26 mouse cellular contexts compared by ENCODE assay signal in the genomic region with DNA sequence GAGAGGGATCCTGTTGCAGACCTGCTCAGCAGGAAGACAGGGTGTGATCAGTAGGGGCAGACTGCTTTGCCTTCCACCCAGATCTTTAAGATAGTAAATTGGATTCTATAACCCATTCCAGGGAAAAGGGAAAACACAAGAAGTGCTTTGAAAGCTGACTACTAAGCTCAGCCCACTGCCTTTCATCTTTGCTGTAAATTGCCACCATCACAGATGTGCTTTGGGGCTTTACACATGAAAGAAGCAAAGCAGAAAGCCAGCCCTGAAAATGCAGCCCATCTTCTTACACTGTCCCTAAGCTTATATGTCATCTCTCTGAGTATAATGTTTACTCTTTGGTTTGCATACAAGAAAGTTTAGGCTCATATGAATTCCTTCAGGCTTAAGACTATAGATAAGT.
"Had no signal": no experiment of that assay in that cellular context is flagged by ENCODE, and none has a peak within 500 bp of the region (broad histone marks: within the 10 kb centered on the region; RNA-seq: fewer than 3 reads in every experiment).

No protein-coding gene starts in this region.

- H3K4me1 ChIP-seq: heart, embryonic 10.5 days; heart, embryonic 12.5 days; hindbrain, embryonic 10.5 days; hindbrain, embryonic 12.5 days; intestine, embryonic 15.5 days; limb, embryonic 10.5 days; limb, embryonic 12.5 days had no signal

- H3K36me3 ChIP-seq: heart, embryonic 10.5 days; heart, embryonic 12.5 days; hindbrain, embryonic 10.5 days; hindbrain, embryonic 12.5 days; intestine, embryonic 15.5 days; limb, embryonic 10.5 days; limb, embryonic 12.5 days had no signal

- DNase-seq: gastrocnemius, adult 2 months; gastrocnemius, postnatal 10 days; gastrocnemius, postnatal 25 days; heart, adult 18-20 months; heart, postnatal 10 days; heart, postnatal 4 days; kidney, adult 18-20 months; kidney, adult 8-10 months; kidney, postnatal 10 days; kidney, postnatal 25 days; kidney, postnatal 4 days; liver had no signal

- H3K4me2 ChIP-seq: heart, embryonic 12.5 days; hindbrain, embryonic 12.5 days; hindbrain, embryonic 14.5 days; intestine, embryonic 15.5 days; limb, embryonic 12.5 days; liver, embryonic 11.5 days had no signal

- H3K27me3 ChIP-seq: heart, embryonic 12.5 days; hindbrain, embryonic 12.5 days; intestine, embryonic 15.5 days; limb, embryonic 12.5 days had no signal

- H3K9ac ChIP-seq: heart, embryonic 12.5 days; hindbrain, embryonic 12.5 days; hindbrain, embryonic 14.5 days; intestine, embryonic 15.5 days; limb, embryonic 12.5 days had no signal

- H3K27ac ChIP-seq: gastrocnemius, adult 2 months; heart, embryonic 10.5 days; hindbrain, embryonic 10.5 days; hindbrain, embryonic 12.5 days; hindbrain, embryonic 14.5 days; intestine, embryonic 15.5 days; layer of hippocampus, adult 2 months; left cerebral cortex, adult 2 months; limb, embryonic 10.5 days; limb, embryonic 12.5 days had no signal

- ATAC-seq: hindbrain, embryonic 16.5 days; inflammation-experienced regulatory T-cells, adult 6 months; intestine, embryonic 15.5 days; intestine, postnatal 0 days had no signal

- H3K9me3 ChIP-seq: heart, embryonic 10.5 days; hindbrain, embryonic 10.5 days; hindbrain, embryonic 12.5 days; intestine, embryonic 15.5 days; limb, embryonic 10.5 days; limb, embryonic 12.5 days had no signal

- H3K4me3 ChIP-seq: gastrocnemius, adult 2 months; heart, embryonic 10.5 days; heart, embryonic 12.5 days; hindbrain, embryonic 10.5 days; hindbrain, embryonic 12.5 days; intestine, embryonic 15.5 days; layer of hippocampus, adult 2 months; left cerebral cortex, adult 2 months; limb, embryonic 10.5 days; limb, embryonic 12.5 days had no signal
